Mouse (Mus musculus) 416B (cell line): ENCODE data around the gene Yy2.
A peak's percentile ranks its signal among the peaks of the same experiment; 100 is the strongest.

Experiments
- DNase-seq: peaks from one replicate; pipeline ENCODE4 v3.0.0; 2011; ENCODE audit warnings: low read depth

Gene Yy2

GRCm38 (mm10) chrX:157568840-157569239 is at the start of gene Yy2:
Gene Yy2, minus strand, starts transcription at chrX:157568985.
- DNase-seq: no peak

GRCm38 (mm10) chrX:157612894-157613293 is 44.1 kb upstream of the Yy2 start:
- no peak for DNase-seq

- DNase-seq: peak; percentile 71
Measured at GRCm38 (mm10) chrX:157601450-157601849, 32.7 kb upstream of the Yy2 start.

- DNase-seq: peak; percentile 83
Measured at GRCm38 (mm10) chrX:157598186-157598996, 29.6 kb upstream of the Yy2 start, which contains the start of gene Mbtps2. Gene Mbtps2, minus strand, starts transcription at chrX:157598715.

DNA sequence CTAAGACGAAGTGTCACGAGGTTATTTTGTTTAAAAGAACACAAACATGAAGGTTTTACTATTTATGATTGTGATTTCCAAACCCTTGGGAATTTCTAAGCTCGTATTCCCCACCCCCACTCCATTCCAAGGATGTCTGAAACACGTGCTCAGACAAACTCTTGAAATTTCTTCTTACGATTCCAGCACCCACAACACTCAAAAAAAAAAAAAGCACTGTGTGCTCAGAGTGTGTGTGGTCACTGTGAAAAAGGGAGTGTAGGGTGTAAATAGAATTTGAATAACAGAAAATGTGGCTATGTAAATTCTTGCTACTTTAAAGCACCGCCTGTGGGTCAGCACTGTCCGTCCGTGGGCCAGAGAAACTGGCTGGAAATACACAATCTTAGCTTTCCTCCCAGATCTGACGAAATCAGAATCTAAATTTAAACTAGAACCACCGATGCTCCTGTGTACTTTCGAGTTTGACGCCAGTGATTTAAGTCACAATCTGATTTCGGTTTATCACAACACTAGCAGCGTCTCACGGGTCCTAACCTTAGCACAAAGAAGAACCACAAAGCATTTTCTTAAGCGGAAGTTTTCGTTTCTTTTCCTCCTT is 28.9 kb upstream of the Yy2 start:
- DNase-seq: peak; percentile 73

DNA sequence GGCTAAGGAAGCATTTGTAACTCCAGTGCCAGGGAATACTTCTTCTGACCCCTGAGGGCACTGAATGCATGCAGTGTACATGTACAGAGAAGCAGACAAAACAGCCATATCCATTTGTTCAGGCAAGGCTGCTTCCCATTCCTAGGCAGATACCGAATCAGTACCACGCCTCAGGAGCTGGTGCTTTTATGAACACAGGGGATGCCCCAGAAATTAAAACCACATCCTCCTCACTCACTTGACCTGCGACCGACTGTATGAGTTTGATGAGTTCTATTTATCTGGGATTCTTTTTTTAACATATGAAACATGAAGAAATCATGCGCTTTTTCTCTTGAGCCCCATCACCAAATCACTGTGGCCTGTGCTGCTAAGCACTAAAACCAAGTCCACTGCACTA is 28.0 kb upstream of the Yy2 start:
- peak; percentile 41 for DNase-seq

- DNase-seq: peak; percentile 81
Measured at GRCm38 (mm10) chrX:157595927-157596326, 27.1 kb upstream of the Yy2 start.

GRCm38 (mm10) chrX:157594606-157595005 is 25.8 kb upstream of the Yy2 start:
- no peak for DNase-seq

- DNase-seq: no peak
Measured at GRCm38 (mm10) chrX:157587001-157587400, 18.2 kb upstream of the Yy2 start.

GRCm38 (mm10) chrX:157586397-157586796 is 17.6 kb upstream of the Yy2 start:
- DNase-seq: no peak

DNA sequence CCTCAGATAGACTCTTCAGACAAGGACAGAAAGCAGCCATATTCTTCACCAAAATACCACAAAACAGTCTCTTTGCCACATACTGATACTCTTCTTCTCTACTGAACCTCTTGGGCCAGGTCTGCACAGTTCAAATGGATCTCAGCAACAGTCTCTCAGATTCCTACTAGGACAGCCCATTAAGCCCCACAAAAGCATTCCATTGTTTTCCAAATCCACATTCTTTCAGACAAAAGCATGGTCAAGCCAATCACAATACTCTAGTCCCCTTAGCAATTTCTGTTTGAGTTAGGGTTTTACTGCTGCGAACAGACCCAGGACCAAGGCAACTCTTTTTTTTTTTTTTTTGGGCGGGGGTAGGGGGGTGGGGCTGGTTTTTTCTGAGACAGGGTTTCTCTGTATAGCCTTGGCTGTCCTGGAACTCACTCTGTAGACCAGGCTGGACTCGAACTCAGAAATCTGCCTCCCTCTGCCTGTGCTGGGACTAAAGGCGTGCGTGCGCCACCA is 10.4 kb upstream of the Yy2 start:
- no peak for DNase-seq

DNA sequence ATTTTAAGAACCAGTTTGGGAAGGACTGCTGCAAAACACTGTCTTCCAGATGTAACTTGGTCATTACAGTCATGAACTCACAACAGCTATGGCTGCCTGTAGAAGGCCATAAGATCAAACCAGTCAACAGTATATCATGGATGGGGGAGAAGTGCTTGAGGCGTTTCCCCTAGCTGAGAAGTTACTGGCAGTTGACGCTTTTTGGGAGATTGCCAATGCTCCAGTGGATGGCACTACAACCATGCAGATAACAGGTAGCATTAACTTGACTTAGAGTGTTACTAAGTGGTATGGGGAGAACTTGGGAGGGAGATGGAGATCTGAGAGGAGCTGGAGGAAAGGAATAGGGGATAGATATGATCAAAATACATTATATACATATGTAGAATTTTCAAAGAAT is 5.9 kb upstream of the Yy2 start:
- no peak for DNase-seq

- DNase-seq: peak; percentile 23
Measured at GRCm38 (mm10) chrX:157563794-157564193, 5.0 kb downstream of the Yy2 start.

- DNase-seq: no peak
Measured at GRCm38 (mm10) chrX:157547082-157547481, 21.7 kb downstream of the Yy2 start.
